Mouse (Mus musculus) intestine, postnatal 0 days (tissue): ENCODE data around the gene 9030612E09Rik. TPM values are rescaled to one million over a fixed set of nuclear protein-coding genes. Genes with fewer than 3 reads are reported as not detected.

ENCODE experiments used
- ATAC-seq: fragments of 200-750 bp; cut with Nextera tagmentation; 2 replicates; pipeline ENCODE4 v1.8.0; 2017; ENCODE audit warnings: mild to moderate bottlenecking, moderate TSS enrichment, moderate library complexity
- H3K27ac ChIP-seq: fragments of 300-500 bp; sonication (generic); 2 replicates; pipeline ENCODE4 v1.5.1; 2014; ENCODE audit warnings: mild to moderate bottlenecking, low read depth, low read length, moderate library complexity
- H3K27me3 ChIP-seq: fragments of 300-500 bp; sonication (generic); replicated peaks from 2 replicates; pipeline ENCODE4 v1.6.1; 2014; ENCODE audit warnings: low read length, mixed read lengths; ENCODE audit not compliant: control insufficient read depth, insufficient read depth
- H3K36me3 ChIP-seq: fragments of 300-500 bp; sonication (generic); 2 replicates; pipeline ENCODE4 v1.6.1; 2014; ENCODE audit warnings: mild to moderate bottlenecking, moderate library complexity; ENCODE audit not compliant: control insufficient read depth, insufficient read depth
- H3K4me1 ChIP-seq: fragments of 300-500 bp; sonication (generic); replicated peaks from 2 replicates; pipeline ENCODE4 v1.6.1; 2014; ENCODE audit warnings: antibody characterized with exemption, low read length, mixed read lengths; ENCODE audit not compliant: control insufficient read depth, insufficient read depth
- H3K4me2 ChIP-seq: fragments of 300-500 bp; sonication (generic); replicated peaks from 2 replicates; pipeline ENCODE4 v1.6.1; 2014; ENCODE audit warnings: low read depth, mild to moderate bottlenecking, moderate library complexity
- H3K4me3 ChIP-seq: fragments of 300-500 bp; sonication (generic); 2 replicates; pipeline ENCODE4 v1.5.1; 2014; ENCODE audit warnings: low read depth, low read length
- H3K9ac ChIP-seq: fragments of 300-500 bp; sonication (generic); 2 replicates; pipeline ENCODE4 v1.6.1; 2014; ENCODE audit warnings: mild to moderate bottlenecking, low read depth, low read length
- H3K9me3 ChIP-seq: fragments of 300-500 bp; sonication (generic); 2 replicates; pipeline ENCODE4 v1.6.1; 2016; ENCODE audit warnings: mixed run types; ENCODE audit not compliant: control insufficient read depth
- CTCF ChIP-seq: sonication (generic); IDR thresholded peaks from 2 replicates; pipeline ENCODE4 v1.5.1; 2016; ENCODE audit warnings: low read depth, mild to moderate bottlenecking, control low read depth, antibody characterized with exemption, moderate library complexity
- WGBS: fragments of 180-500 bp; shearing (Covaris S2); extraction: QIAGEN DNeasy Blood & Tissue Kit; methylation state at CpG from one replicate; pipeline ENCODE4 v1.1.7; 2014; 5-methylcytosine and 5-hydroxymethylcytosine counted together
- polyA plus RNA-seq: library from polyadenylated mRNA; unstranded; fragments of >200 nt; fragmentation: Nextera tagmentation; extraction: Ambion mirVana; gene quantifications from 2 replicates; pipeline ENCODE4 v1.2.1, GENCODE M21; 2015

Gene 9030612E09Rik
- polyA plus RNA-seq, 1 experiment from 2014 or later, result 0.14 TPM

DNA sequence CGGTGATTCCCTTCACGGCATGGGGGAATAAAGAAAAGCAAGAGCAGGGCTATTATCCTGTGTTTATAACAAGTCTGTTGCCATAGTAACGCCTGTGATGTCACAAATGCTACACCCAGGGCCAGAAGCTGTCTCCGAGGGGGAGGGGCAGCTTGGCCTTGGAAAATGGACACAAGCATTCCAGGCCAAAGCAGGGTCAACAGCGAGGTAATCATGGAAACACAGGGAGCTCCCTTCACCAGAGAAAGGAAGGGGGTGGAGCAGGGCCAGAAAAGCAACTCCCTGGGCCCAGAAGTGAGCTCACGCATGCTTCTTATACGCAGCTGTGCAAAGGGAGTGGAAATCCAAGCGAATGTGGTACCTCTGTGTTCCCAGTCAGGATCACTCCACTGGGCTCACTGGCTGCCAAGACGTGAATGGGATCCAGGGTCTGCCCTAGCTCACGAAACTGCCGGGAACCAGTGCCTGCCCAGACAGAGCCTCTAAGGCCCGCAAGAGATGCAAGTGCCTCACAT, 19.4 kb upstream of the 9030612E09Rik start:
- Histone ChIP-seq H3K27me3 (no peaks in the 10 kb centered on the region), H3K4me1 (no peaks in the 10 kb centered on the region), H3K27ac (no peak overlapping the region), H3K9me3 (no peaks in the 10 kb centered on the region), H3K4me3 (no peak overlapping the region), H3K36me3 (no peaks in the 10 kb centered on the region), H3K9ac (no peak overlapping the region), H3K4me2 (peak overlapping the region; percentile 30; the same call in 1 of the 2 replicates)
- WGBS, result 18% methylated on average over 12 of the region's 12 CpGs
- TF ChIP-seq CTCF, result no peak
- ATAC-seq, result no peak

DNA sequence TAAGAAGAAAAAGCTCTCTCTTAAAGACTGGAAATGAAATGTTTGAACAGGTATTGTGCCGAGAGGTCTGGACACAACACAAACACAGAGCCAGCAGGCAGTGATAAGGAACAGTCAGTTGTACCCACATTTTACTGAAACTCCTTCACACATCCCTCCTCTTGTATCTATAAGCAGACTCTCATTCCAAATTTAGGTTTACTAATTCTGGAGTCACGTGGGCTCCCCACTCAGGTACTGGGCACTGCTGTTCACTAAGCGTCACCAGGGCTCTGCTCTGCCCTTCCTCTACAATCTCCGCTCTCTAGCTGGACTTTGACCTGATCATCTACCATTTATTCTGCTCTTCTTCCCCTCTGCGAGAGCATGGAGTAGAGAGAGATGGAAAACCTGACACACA, 15.6 kb upstream of the 9030612E09Rik start:
- H3K9me3 ChIP-seq, result no peaks in the 10 kb centered on the region
- no peak overlapping the region for H3K9ac ChIP-seq
- H3K4me1 ChIP-seq, result no peaks in the 10 kb centered on the region
- no peak for TF ChIP-seq CTCF
- no peak for ATAC-seq
- no peaks in the 10 kb centered on the region for H3K27me3 ChIP-seq
- H3K4me3 ChIP-seq, result no peak overlapping the region
- no peaks in the 10 kb centered on the region for H3K36me3 ChIP-seq
- H3K4me2 ChIP-seq, result no peak overlapping the region
- 53% methylated on average over 5 of the region's 5 CpGs for WGBS
- H3K27ac ChIP-seq, result no peak overlapping the region

DNA sequence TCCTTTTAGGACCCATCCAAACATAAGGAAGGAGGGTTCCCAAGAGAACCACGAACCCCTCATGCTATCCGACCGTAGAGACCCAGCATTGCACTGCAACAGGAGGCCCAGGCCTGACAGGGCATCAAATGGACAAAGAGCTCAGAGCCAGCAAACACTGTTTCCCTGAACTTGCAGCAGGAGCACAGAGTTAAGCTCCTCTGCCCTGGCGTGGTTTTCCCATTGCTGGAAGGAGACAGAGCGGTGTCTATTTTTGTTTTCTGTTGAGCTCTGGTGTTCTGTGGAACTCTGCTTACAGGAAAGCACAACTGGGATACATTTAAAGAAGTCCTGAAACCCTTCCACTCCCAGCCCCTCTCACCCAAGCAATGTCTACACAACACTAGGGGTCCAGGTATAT, 15.2 kb upstream of the 9030612E09Rik start:
- Histone ChIP-seq H3K27ac (no peak overlapping the region), H3K4me3 (no peak overlapping the region), H3K9ac (no peak overlapping the region), H3K4me1 (no peaks in the 10 kb centered on the region), H3K4me2 (no peak overlapping the region), H3K9me3 (no peaks in the 10 kb centered on the region), H3K36me3 (no peaks in the 10 kb centered on the region), H3K27me3 (no peaks in the 10 kb centered on the region)
- no peak for ATAC-seq
- TF ChIP-seq CTCF, result no peak
- WGBS, result 79% methylated on average over 5 of the region's 5 CpGs

DNA sequence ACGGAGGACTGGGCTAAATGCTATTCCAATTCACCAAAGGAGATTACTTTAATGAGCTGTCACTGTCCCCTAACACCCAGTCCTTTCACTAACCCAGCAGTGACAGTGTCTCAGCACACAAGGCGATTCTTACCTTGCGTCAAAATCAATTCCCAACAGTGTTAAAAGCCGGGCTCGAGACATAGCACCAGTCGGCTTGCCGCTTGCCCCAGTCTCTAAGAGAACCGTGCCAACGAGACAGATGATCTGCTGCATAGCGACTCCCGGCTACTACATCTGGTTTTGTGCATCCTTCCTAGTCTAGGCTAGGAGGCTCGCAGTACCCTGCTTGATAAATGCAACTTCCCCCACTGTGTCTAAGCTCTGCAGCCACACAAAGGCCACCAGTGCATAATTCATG, 12.2 kb upstream of the 9030612E09Rik start:
- Histone ChIP-seq H3K36me3 (no peaks in the 10 kb centered on the region), H3K4me1 (no peaks in the 10 kb centered on the region), H3K9ac (no peak overlapping the region), H3K27ac (no peak overlapping the region), H3K9me3 (no peaks in the 10 kb centered on the region), H3K4me3 (no peak overlapping the region), H3K27me3 (no peaks in the 10 kb centered on the region), H3K4me2 (no peak overlapping the region)
- ATAC-seq, result no peak
- no peak for TF ChIP-seq CTCF
- WGBS, result 93% methylated on average over 12 of the region's 12 CpGs

DNA sequence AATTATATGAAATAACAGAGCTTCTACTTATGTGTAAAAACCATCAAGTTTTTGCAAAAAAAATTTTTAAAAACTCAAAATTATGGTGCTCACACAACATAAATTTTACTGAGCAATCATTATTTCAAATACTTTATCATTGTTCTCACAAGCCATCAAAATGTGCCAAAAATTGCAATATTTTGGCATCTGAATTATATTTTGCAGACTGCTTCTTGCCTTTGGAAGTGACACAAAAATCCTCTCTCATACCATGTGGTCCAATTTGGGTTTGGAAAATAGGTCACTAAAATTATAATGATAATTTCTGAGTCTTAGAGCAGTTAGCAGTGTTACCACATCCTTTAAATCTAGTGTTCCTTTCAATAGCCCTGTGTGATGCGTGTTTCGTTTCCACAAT, 10.1 kb upstream of the 9030612E09Rik start:
- H3K4me1 ChIP-seq, result no peaks in the 10 kb centered on the region
- no peak overlapping the region for H3K27ac ChIP-seq
- 90% methylated on average over 2 of the region's 2 CpGs for WGBS
- no peak overlapping the region for H3K9ac ChIP-seq
- no peaks in the 10 kb centered on the region for H3K36me3 ChIP-seq
- ATAC-seq, result no peak
- no peak overlapping the region for H3K4me2 ChIP-seq
- TF ChIP-seq CTCF, result no peak
- peaks cover 6% of the 10 kb centered on the region; the same call in 1 of the 2 replicates for H3K27me3 ChIP-seq
- H3K9me3 ChIP-seq, result no peaks in the 10 kb centered on the region
- H3K4me3 ChIP-seq, result no peak overlapping the region

DNA sequence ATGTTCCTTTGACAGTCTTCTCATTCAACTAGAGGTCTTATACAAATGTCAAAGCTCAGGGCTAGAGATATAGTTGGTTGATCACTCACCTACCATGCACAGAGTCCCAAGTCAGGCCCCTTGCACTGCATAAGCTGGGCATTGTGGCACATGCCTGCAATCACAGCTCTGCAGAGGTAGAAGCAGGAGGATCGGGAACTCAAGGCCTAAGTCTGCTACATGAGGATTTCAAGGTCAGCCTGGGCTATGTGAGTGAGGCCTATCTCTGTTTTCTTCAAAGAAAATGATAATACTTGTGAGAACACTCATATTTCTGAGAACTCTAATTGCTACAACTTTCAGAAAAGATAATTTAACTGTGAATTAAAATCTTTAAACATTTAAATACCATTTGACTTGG, 8.4 kb upstream of the 9030612E09Rik start:
- Histone ChIP-seq H3K9ac (no peak overlapping the region), H3K4me2 (no peak overlapping the region), H3K27me3 (peaks cover 20% of the 10 kb centered on the region), H3K27ac (no peak overlapping the region), H3K36me3 (no peaks in the 10 kb centered on the region), H3K9me3 (no peaks in the 10 kb centered on the region), H3K4me3 (no peak overlapping the region), H3K4me1 (no peaks in the 10 kb centered on the region)
- 89% methylated on average over 1 of the region's 1 CpGs for WGBS
- ATAC-seq, result no peak
- TF ChIP-seq CTCF, result no peak

DNA sequence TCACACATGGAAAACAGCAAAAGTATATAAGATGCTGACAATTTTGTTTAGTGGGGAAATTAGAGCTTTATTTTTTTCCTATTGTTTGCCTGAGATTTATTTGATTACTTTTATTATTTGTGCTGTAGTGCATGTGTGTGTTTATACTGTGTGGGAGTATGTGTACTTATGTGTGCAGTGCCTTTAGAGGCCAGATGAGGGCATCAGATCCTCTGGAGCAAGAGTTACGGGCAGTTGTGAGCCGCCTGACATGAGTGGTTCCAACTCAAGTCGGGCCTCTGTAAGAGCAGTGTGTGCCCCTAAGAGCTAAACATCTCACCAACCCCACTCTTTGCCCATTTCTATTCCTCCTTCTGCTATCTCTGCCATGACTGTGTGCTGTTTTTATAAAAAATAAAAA, 7.7 kb upstream of the 9030612E09Rik start:
- Histone ChIP-seq H3K27me3 (peaks cover 25% of the 10 kb centered on the region), H3K4me1 (no peaks in the 10 kb centered on the region), H3K36me3 (no peaks in the 10 kb centered on the region), H3K9me3 (no peaks in the 10 kb centered on the region), H3K4me2 (no peak overlapping the region), H3K9ac (no peak overlapping the region), H3K27ac (no peak overlapping the region), H3K4me3 (no peak overlapping the region)
- 98% methylated on average over 3 of the region's 3 CpGs for WGBS
- ATAC-seq, result no peak
- no peak for TF ChIP-seq CTCF
